Mouse (Mus musculus) small intestine, adult 2 months (tissue): ENCODE results near the gene Vav3. TPM values are rescaled to one million over a fixed set of nuclear protein-coding genes. Genes with fewer than 3 reads are reported as not detected.

ENCODE experiments used
- H3K27ac ChIP-seq: fragments of 200-500 bp; 2 replicates; pipeline ENCODE4 v1.5.1; 2012; ENCODE audit warnings: low read depth, low read length, control low read depth, inconsistent platforms; ENCODE audit not compliant: insufficient read depth
- H3K27me3 ChIP-seq: fragments of 200-500 bp; 2 replicates; pipeline ENCODE4 v1.6.1; 2012; ENCODE audit warnings: mild to moderate bottlenecking, moderate library complexity, low read length, inconsistent platforms; ENCODE audit not compliant: control insufficient read depth, insufficient read depth
- H3K36me3 ChIP-seq: fragments of 200-500 bp; 2 replicates; pipeline ENCODE4 v1.6.1; 2012; ENCODE audit warnings: mild to moderate bottlenecking, low read length, control low read depth, inconsistent platforms; ENCODE audit not compliant: control insufficient read depth, insufficient read depth
- H3K4me1 ChIP-seq: fragments of 200-500 bp; 2 replicates; pipeline ENCODE4 v1.6.1; 2012; ENCODE audit warnings: low read length, inconsistent platforms, mixed read lengths; ENCODE audit not compliant: control insufficient read depth, insufficient read depth, insufficient read length
- H3K4me3 ChIP-seq: fragments of 200-500 bp; 2 replicates; pipeline ENCODE4 v1.5.1; 2012; ENCODE audit warnings: low read depth, mild to moderate bottlenecking, control low read depth, inconsistent platforms, low read length, moderate library complexity
- CTCF ChIP-seq: fragments of 200-500 bp; IDR thresholded peaks from 2 replicates; pipeline ENCODE4 v1.5.1; 2012; ENCODE audit warnings: low read depth, mild to moderate bottlenecking, control low read depth, inconsistent platforms, low read length, moderate library complexity, mixed read lengths; ENCODE audit not compliant: insufficient replicate concordance, insufficient read length; ENCODE audit errors: extremely low read depth
- POLR2A ChIP-seq: fragments of 200-500 bp; IDR thresholded peaks from 2 replicates; pipeline ENCODE4 v1.6.1; 2012; ENCODE audit warnings: low read depth, mild to moderate bottlenecking, control low read depth, inconsistent platforms, low read length, moderate library complexity
- WGBS: fragments of 180-500 bp; shearing (Covaris S2); methylation state at CpG from one replicate; pipeline ENCODE4 v1.1.7; 2018; 5-methylcytosine and 5-hydroxymethylcytosine counted together
- polyA plus RNA-seq: library from polyadenylated mRNA; depleted of rRNA; stranded (reverse); fragments of >200 nt; gene quantifications from 2 replicates; pipeline ENCODE4 v1.2.3, GENCODE M21; 2012

Gene Vav3
- polyA plus RNA-seq, 1 experiment: 0.34 TPM

DNA sequence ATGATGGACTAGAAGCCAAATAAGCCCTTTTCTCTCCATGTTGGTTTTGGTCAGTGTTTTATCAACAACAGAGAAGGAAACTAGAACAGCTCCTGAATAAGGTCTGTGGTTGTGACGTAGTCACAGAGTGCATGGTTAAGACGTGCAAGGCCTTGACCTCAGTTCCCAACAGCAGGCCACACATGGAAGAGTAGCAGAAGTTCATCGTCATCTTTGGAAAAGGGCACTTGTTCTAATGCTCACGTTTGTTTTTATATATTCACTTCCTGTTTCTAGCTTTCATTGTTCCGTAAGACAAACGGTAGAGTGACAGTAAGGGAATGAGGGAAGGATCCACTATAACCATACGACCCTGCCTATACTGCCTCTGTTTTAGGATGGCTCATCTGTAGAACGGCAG is 124.1 kb downstream of the Vav3 start:
- Histone ChIP-seq H3K36me3 (no peaks in the 10 kb centered on the region), H3K4me3 (no peak overlapping the region), H3K27me3 (no peaks in the 10 kb centered on the region; the same call in 1 of the 2 replicates), H3K4me1 (no peaks in the 10 kb centered on the region), H3K27ac (no peak overlapping the region)
- 69% methylated on average over 8 of the region's 8 CpGs for WGBS
- no peak for TF ChIP-seq CTCF
- TF ChIP-seq POLR2A: no peak

- Histone ChIP-seq H3K27ac (no peak overlapping the region), H3K27me3 (no peaks in the 10 kb centered on the region; the same call in 1 of the 2 replicates), H3K4me1 (no peaks in the 10 kb centered on the region), H3K4me3 (no peak overlapping the region), H3K36me3 (no peaks in the 10 kb centered on the region)
- TF ChIP-seq CTCF (no peak), POLR2A (no peak)
Observed at GRCm38 (mm10) chr3:109466541-109466940, 126.1 kb downstream of the Vav3 start.

DNA sequence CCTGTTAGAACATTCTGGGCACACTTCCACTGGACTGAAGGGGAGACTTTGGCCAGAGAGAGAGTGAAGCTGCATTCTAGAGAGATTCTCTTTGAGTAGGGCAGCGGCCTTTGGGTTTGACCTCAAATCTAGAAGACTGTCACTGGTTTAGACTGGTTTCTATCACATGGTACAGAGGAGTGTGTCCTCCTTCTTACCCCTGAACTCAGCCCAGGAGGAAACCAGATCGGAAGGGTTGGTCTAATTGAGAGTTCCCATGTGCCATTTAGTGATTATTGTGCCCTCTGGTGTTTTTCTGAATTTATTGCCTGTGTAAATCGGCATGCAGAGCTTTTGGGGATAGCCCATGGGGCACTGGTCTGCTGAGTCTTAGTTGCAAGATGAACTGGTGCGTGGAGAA is 126.8 kb downstream of the Vav3 start:
- 48% methylated on average over 4 of the region's 4 CpGs for WGBS
- no peak overlapping the region for H3K4me3 ChIP-seq
- no peaks in the 10 kb centered on the region; the same call in 1 of the 2 replicates for H3K27me3 ChIP-seq
- TF ChIP-seq CTCF: no peak
- TF ChIP-seq POLR2A: no peak
- H3K27ac ChIP-seq: no peak overlapping the region
- no peaks in the 10 kb centered on the region for H3K36me3 ChIP-seq
- H3K4me1 ChIP-seq: no peaks in the 10 kb centered on the region

DNA sequence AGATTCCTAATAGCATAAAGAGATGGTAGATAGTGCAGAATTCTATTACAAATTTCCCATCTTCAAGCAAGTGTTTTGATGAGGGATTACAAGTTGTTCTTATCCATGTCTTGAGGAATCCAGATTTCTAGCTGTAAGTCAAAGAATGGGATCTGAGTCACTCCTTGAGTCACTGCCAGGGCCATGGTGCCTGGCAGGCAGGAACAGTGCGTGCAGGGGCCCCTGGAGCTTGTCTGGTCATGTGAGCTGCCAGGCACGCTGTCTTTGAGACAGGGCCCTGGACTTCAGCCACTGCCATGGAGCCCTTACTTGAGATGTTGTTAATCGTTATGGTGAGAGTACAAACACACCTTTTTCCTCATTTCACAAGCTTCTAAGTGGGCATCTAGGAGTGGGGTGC is 129.0 kb downstream of the Vav3 start:
- H3K36me3 ChIP-seq: no peaks in the 10 kb centered on the region
- 42% methylated on average over 3 of the region's 3 CpGs for WGBS
- no peak overlapping the region for H3K27ac ChIP-seq
- H3K4me3 ChIP-seq: no peak overlapping the region
- no peaks in the 10 kb centered on the region; the same call in 1 of the 2 replicates for H3K27me3 ChIP-seq
- no peak for TF ChIP-seq POLR2A
- no peak for TF ChIP-seq CTCF
- H3K4me1 ChIP-seq: no peaks in the 10 kb centered on the region

- no peak for TF ChIP-seq CTCF
- no peak for TF ChIP-seq POLR2A
- H3K36me3 ChIP-seq: no peaks in the 10 kb centered on the region
- no peak overlapping the region for H3K4me3 ChIP-seq
- H3K27ac ChIP-seq: no peak overlapping the region
- H3K27me3 ChIP-seq: no peaks in the 10 kb centered on the region
- no peaks in the 10 kb centered on the region for H3K4me1 ChIP-seq
- WGBS: 19% methylated on average over 1 of the region's 1 CpGs
Observed at GRCm38 (mm10) chr3:109470651-109471255, 130.3 kb downstream of the Vav3 start.

DNA sequence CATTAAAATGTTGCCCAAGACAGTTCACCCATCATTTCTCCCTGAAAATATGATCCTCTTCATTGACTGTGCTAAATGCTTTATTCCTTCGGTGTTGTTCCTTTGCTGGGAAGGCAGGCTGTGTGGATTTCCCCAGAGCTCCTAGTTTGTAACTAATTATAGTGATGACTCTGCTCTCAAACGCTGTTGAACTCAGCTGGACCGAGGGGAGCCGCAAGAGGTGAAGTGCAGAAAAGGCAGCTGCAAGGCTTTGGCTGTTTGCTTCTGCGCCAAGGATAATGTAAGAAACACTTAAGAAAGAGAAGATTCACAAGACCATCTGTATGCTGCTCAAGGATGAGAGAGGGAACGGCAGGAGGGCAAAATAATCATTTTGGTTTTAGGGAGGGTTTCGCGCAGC is 136.1 kb downstream of the Vav3 start:
- no peak overlapping the region for H3K27ac ChIP-seq
- 68% methylated on average over 8 of the region's 8 CpGs for WGBS
- H3K4me1 ChIP-seq: no peaks in the 10 kb centered on the region
- H3K36me3 ChIP-seq: no peaks in the 10 kb centered on the region
- H3K4me3 ChIP-seq: no peak overlapping the region
- TF ChIP-seq POLR2A (no peak), CTCF (no peak)
- H3K27me3 ChIP-seq: no peaks in the 10 kb centered on the region

DNA sequence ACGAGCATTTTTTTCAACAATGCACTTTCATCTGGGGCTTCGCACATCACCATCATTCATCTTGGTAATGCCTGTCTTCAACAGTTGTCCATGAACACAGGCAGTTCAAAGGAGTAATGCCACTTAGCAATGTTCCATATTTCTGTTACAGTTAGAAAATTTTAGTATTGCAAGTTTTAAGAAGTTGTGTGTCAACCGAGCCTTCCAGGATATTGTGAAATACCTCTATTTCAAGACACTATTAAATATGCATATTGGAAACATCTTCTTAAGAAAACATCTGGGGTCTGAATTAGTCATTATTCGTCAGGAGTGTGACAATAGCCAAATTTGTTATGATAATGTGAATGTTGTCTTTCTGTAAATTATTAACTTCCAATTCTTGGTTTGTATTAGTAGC is 137.8 kb downstream of the Vav3 start:
- Histone ChIP-seq H3K4me1 (no peaks in the 10 kb centered on the region), H3K27ac (no peak overlapping the region), H3K27me3 (no peaks in the 10 kb centered on the region), H3K36me3 (no peaks in the 10 kb centered on the region), H3K4me3 (no peak overlapping the region)
- no peak for TF ChIP-seq POLR2A
- no peak for TF ChIP-seq CTCF
- WGBS: 65% methylated on average over 4 of the region's 4 CpGs
